ENCODE assay signal across 26 mouse cellular contexts in genomic region chr7:132368859-132369258, GRCm38 (mm10). TPM values are rescaled to one million over a fixed set of nuclear protein-coding genes. Genes with fewer than 3 reads are reported as not detected.
DNase-seq lines count a peak whose midpoint lies in the region; ATAC-seq and TF ChIP-seq lines count a peak whose summit lies in the region.
"Had no signal": no experiment of that assay in that cellular context is flagged by ENCODE, and none has a peak within 500 bp of the region (broad histone marks: within the 10 kb centered on the region; RNA-seq: fewer than 3 reads in every experiment).

No protein-coding gene starts in this region.

- H3K27me3 ChIP-seq in hindbrain, embryonic 10.5 days (ENCODE audit: insufficient read depth, poor library complexity, severe bottlenecking), result no peaks in the 10 kb centered on the region
- no peaks in the 10 kb centered on the region for H3K27me3 ChIP-seq in hindbrain, embryonic 16.5 days (replicated peaks; ENCODE audit: control insufficient read depth, insufficient read depth, low read length)
- H3K27me3 ChIP-seq in MEL (ENCODE audit: control insufficient read depth in 1 of 2, insufficient read depth in 2 of 2, low read length in 2 of 2), result no peaks in the 10 kb centered on the region
- no peaks in the 10 kb centered on the region for H3K27me3 ChIP-seq in embryonic facial prominence, embryonic 14.5 days (replicated peaks; ENCODE audit: control insufficient read depth, insufficient read depth, low read length)
- no peaks in the 10 kb centered on the region for H3K27me3 ChIP-seq in limb, embryonic 14.5 days (ENCODE audit: control insufficient read depth, insufficient read depth, low read length)
- H3K27me3 ChIP-seq: heart, embryonic 13.5 days; hindbrain, embryonic 12.5 days; hindbrain, embryonic 15.5 days; intestine, embryonic 15.5 days had no signal

- DNase-seq in hindbrain, embryonic 10.5 days (ENCODE audit: low spot score), result no peak
- DNase-seq in MEL (ENCODE audit: low read depth, low spot score), result no peak
- DNase-seq in embryonic facial prominence, embryonic 14.5 days (ENCODE audit: low spot score), result peak; percentile 63
- no peak for DNase-seq in limb, embryonic 14.5 days (ENCODE audit: low spot score)
- DNase-seq in adipocyte (ENCODE audit: low spot score), result no peak
- no peak for DNase-seq in ovary, postnatal 36 days (ENCODE audit: low spot score)
- DNase-seq: adrenal gland, postnatal 10 days; adrenal gland, postnatal 36 days; cerebellum, adult 2 months; cerebellum, adult 9-11 months; cerebellum, postnatal 25 days; embryo, embryonic 11 days; gastrocnemius, postnatal 25 days; heart, adult 18-20 months; heart, postnatal 14 days; heart, postnatal 4 days; kidney, adult 11 months had no signal

- no peak overlapping the region for H3K4me3 ChIP-seq in hindbrain, embryonic 10.5 days
- H3K4me3 ChIP-seq in hindbrain, embryonic 16.5 days (ENCODE audit: low read length), result no peak overlapping the region
- no peak overlapping the region for H3K4me3 ChIP-seq in MEL (ENCODE audit: control insufficient read depth in 1 of 2, insufficient read depth in 1 of 2, low read depth in 2 of 2, low read length in 2 of 2)
- no peak overlapping the region for H3K4me3 ChIP-seq in embryonic facial prominence, embryonic 14.5 days (ENCODE audit: low read depth, low read length)
- H3K4me3 ChIP-seq in limb, embryonic 14.5 days (replicated peaks; ENCODE audit: low read length), result no peak overlapping the region
- H3K4me3 ChIP-seq: forebrain, embryonic 10.5 days; heart, embryonic 13.5 days; hindbrain, embryonic 12.5 days; hindbrain, embryonic 15.5 days; intestine, embryonic 15.5 days had no signal

- no peak for ATAC-seq in hindbrain, embryonic 16.5 days
- ATAC-seq in embryonic facial prominence, embryonic 14.5 days (ENCODE audit: low read depth), result peak; percentile 15; the same call in 1 of the 2 replicates
- ATAC-seq in limb, embryonic 14.5 days (ENCODE audit: low FRiP score, low read depth), result peak; percentile 42; the same call in 1 of the 2 replicates
- ATAC-seq: activated CD4-positive, CD25-positive, alpha-beta regulatory T cell, adult 4 months; CD4-positive, CD25-positive, alpha-beta regulatory T cell, adult 4 months; forebrain, embryonic 14.5 days; intestine, embryonic 15.5 days had no signal

- no peak for TF ChIP-seq EP300 in MEL (IDR thresholded peaks at IDR 0.05; ENCODE audit: low read depth in 1 of 2, low read length in 2 of 2)

- H3K4me2 ChIP-seq in hindbrain, embryonic 16.5 days (ENCODE audit: low read length), result no peak overlapping the region
- no peak overlapping the region for H3K4me2 ChIP-seq in embryonic facial prominence, embryonic 14.5 days (ENCODE audit: low read depth, low read length)
- H3K4me2 ChIP-seq in limb, embryonic 14.5 days (replicated peaks; ENCODE audit: low read depth, low read length, severe bottlenecking), result no peak overlapping the region
- H3K4me2 ChIP-seq: heart, embryonic 13.5 days; hindbrain, embryonic 12.5 days; hindbrain, embryonic 15.5 days; intestine, embryonic 15.5 days had no signal

- H3K36me3 ChIP-seq in hindbrain, embryonic 10.5 days, result no peaks in the 10 kb centered on the region
- H3K36me3 ChIP-seq in hindbrain, embryonic 16.5 days (ENCODE audit: control insufficient read depth, insufficient read depth, low read length), result no peaks in the 10 kb centered on the region
- peaks cover 14 to 51% of the 10 kb centered on the region in 2 experiments for H3K36me3 ChIP-seq in MEL (ENCODE audit: control insufficient read depth in 1 of 2, insufficient read depth in 2 of 2, low read length in 2 of 2)
- no peaks in the 10 kb centered on the region for H3K36me3 ChIP-seq in embryonic facial prominence, embryonic 14.5 days (ENCODE audit: control insufficient read depth, insufficient read depth, low read length)
- no peaks in the 10 kb centered on the region for H3K36me3 ChIP-seq in limb, embryonic 14.5 days (ENCODE audit: control insufficient read depth, insufficient read depth, low read length)
- H3K36me3 ChIP-seq: forebrain, embryonic 10.5 days; heart, embryonic 13.5 days; hindbrain, embryonic 12.5 days; hindbrain, embryonic 15.5 days; intestine, embryonic 15.5 days had no signal

- no peak overlapping the region for H3K9ac ChIP-seq in hindbrain, embryonic 16.5 days (ENCODE audit: low read depth, low read length)
- no peak overlapping the region for H3K9ac ChIP-seq in MEL (ENCODE audit: control insufficient read depth, low read depth, low read length, poor library complexity, severe bottlenecking)
- no peak overlapping the region for H3K9ac ChIP-seq in embryonic facial prominence, embryonic 14.5 days (ENCODE audit: low read depth, low read length)
- 0 out of 2 replicates have a peak overlapping the region, but pooled peaks have one; percentile 5 for H3K9ac ChIP-seq in limb, embryonic 14.5 days (ENCODE audit: low read depth, low read length, severe bottlenecking)
- H3K9ac ChIP-seq: heart, embryonic 13.5 days; hindbrain, embryonic 12.5 days; hindbrain, embryonic 15.5 days; intestine, embryonic 15.5 days had no signal

- no peaks in the 10 kb centered on the region for H3K9me3 ChIP-seq in hindbrain, embryonic 10.5 days
- no peaks in the 10 kb centered on the region for H3K9me3 ChIP-seq in hindbrain, embryonic 16.5 days (ENCODE audit: control insufficient read depth, low read length)
- H3K9me3 ChIP-seq in MEL (replicated peaks; ENCODE audit: insufficient read depth, low read length), result no peaks in the 10 kb centered on the region
- H3K9me3 ChIP-seq in embryonic facial prominence, embryonic 14.5 days (ENCODE audit: control insufficient read depth, low read length), result no peaks in the 10 kb centered on the region
- no peaks in the 10 kb centered on the region for H3K9me3 ChIP-seq in limb, embryonic 14.5 days (ENCODE audit: control insufficient read depth, low read length)
- H3K9me3 ChIP-seq: forebrain, embryonic 10.5 days; heart, embryonic 13.5 days; hindbrain, embryonic 12.5 days; hindbrain, embryonic 15.5 days; intestine, embryonic 15.5 days had no signal

- TF ChIP-seq RAD21 in MEL (IDR thresholded peaks at IDR 0.05; ENCODE audit: low read depth, low read length), result no peak

- peak overlapping the region; percentile 25 for H3K27ac ChIP-seq in hindbrain, embryonic 10.5 days
- H3K27ac ChIP-seq in hindbrain, embryonic 16.5 days (ENCODE audit: low read depth, low read length), result no peak overlapping the region
- H3K27ac ChIP-seq in MEL (ENCODE audit: control insufficient read depth, low read depth, low read length), result 0 out of 2 replicates have a peak overlapping the region, but pooled peaks have one; percentile 4
- no peak overlapping the region for H3K27ac ChIP-seq in embryonic facial prominence, embryonic 14.5 days (replicated peaks; ENCODE audit: low read depth, low read length)
- H3K27ac ChIP-seq in limb, embryonic 14.5 days (replicated peaks; ENCODE audit: low read depth, low read length), result no peak overlapping the region
- H3K27ac ChIP-seq: forebrain, embryonic 10.5 days; heart, embryonic 13.5 days; hindbrain, embryonic 12.5 days; hindbrain, embryonic 15.5 days had no signal

- 81% methylated on average over 6 of the region's 6 CpGs for WGBS in hindbrain, embryonic 10.5 days
- 74% methylated on average over 6 of the region's 6 CpGs for WGBS in hindbrain, embryonic 16.5 days
- 62% methylated on average over 6 of the region's 6 CpGs for WGBS in embryonic facial prominence, embryonic 14.5 days
- WGBS in limb, embryonic 14.5 days, result 29% methylated on average over 6 of the region's 6 CpGs

- no peak for TF ChIP-seq POLR2A in MEL (IDR thresholded peaks at IDR 0.05; ENCODE audit: control insufficient read depth in 1 of 2, insufficient read depth in 1 of 2, low read depth in 1 of 2, low read length in 2 of 2, poor library complexity in 1 of 2)
- no peak for TF ChIP-seq POLR2A in limb, embryonic 14.5 days (IDR thresholded peaks at IDR 0.05; ENCODE audit: borderline replicate concordance, extremely low read depth, insufficient read depth, insufficient read length)

- peaks cover 45% of the 10 kb centered on the region for H3K4me1 ChIP-seq in hindbrain, embryonic 10.5 days (replicated peaks)
- peaks cover 13% of the 10 kb centered on the region for H3K4me1 ChIP-seq in hindbrain, embryonic 16.5 days (ENCODE audit: control insufficient read depth, insufficient read depth, low read depth, low read length)
- H3K4me1 ChIP-seq in MEL (ENCODE audit: control insufficient read depth in 1 of 2, insufficient read depth in 2 of 2, low read length in 2 of 2), result peaks cover 21 to 42% of the 10 kb centered on the region in 2 experiments
- H3K4me1 ChIP-seq in embryonic facial prominence, embryonic 14.5 days (ENCODE audit: control insufficient read depth, insufficient read depth, low read length), result peaks cover 21% of the 10 kb centered on the region
- H3K4me1 ChIP-seq in limb, embryonic 14.5 days (ENCODE audit: control insufficient read depth, insufficient read depth, low read length), result peaks cover 25% of the 10 kb centered on the region

- TF ChIP-seq CTCF in MEL (IDR thresholded peaks at IDR 0.05 in 2 of 3, conservative IDR thresholded peaks at IDR 0.05 in 1 of 3; ENCODE audit: control insufficient read depth in 1 of 3, insufficient read depth in 1 of 3, low read depth in 2 of 3, low read length in 3 of 3, poor library complexity in 1 of 3, severe bottlenecking in 1 of 3), result no peak

- H3K79me2 ChIP-seq in MEL (ENCODE audit: control insufficient read depth, insufficient read depth, low read length, poor library complexity), result no peaks in the 10 kb centered on the region

TF ChIP-seq in MEL, 35 proteins besides CTCF, POLR2A, EP300 and RAD21 (continues in another document):
- TF ChIP-seq ETS1 (IDR thresholded peaks at IDR 0.05; ENCODE audit: low read depth, low read length) (no peak), POLR2AphosphoS2 (IDR thresholded peaks at IDR 0.05; ENCODE audit: low read length) (no peak), HCFC1 (IDR thresholded peaks at IDR 0.05; ENCODE audit: low read depth, low read length) (no peak), CHD2 (IDR thresholded peaks at IDR 0.05; ENCODE audit: low read length) (no peak), SMC3 (IDR thresholded peaks at IDR 0.05; ENCODE audit: low read depth, low read length) (no peak), MAZ (IDR thresholded peaks at IDR 0.05; ENCODE audit: low read depth, low read length) (no peak), POLR2AphosphoS5 (IDR thresholded peaks at IDR 0.05; ENCODE audit: borderline replicate concordance, low read depth, low read length) (no peak), ZNF384 (IDR thresholded peaks at IDR 0.05; ENCODE audit: low read depth, low read length) (no peak)

RNA-seq across cellular contexts. Expression of gene Chst15, which starts 51.8 kb away (rescaled TPM):
- polyA plus RNA-seq in hindbrain, embryonic 10.5 days (2016; fragmentation: Nextera tagmentation; extraction: Ambion mirVana), result 22.0 and 25.9 TPM in 2 replicates
- 18.5 and 24.4 TPM in 2 replicates for polyA plus RNA-seq in hindbrain, embryonic 16.5 days (2015; fragmentation: Nextera tagmentation; extraction: Ambion mirVana)
- total RNA-seq in MEL (2012; rRNA removed), result 14.3 and 14.9 TPM in 2 replicates
- polyA plus RNA-seq in MEL (2012; ENCODE audit: insufficient read depth in 1 of 2, insufficient read length in 2 of 2, low read depth in 1 of 2, low replicate concordance in 2 of 2, missing spikeins in 1 of 2), result 10 to 100 TPM in 1 of 2 experiments, not detected in 1; 18.1 TPM
- polyA plus RNA-seq in embryonic facial prominence, embryonic 14.5 days (2014; fragmentation: Nextera tagmentation; extraction: Ambion mirVana), result 14.2 and 16.2 TPM in 2 replicates
- 16.1 and 19.1 TPM in 2 replicates for polyA plus RNA-seq in limb, embryonic 14.5 days (2012; rRNA removed)
- polyA plus RNA-seq in limb, embryonic 14.5 days (2014; fragmentation: Nextera tagmentation; extraction: Ambion mirVana), result 16.4 and 21.7 TPM in 2 replicates

Comparison
In these comparisons a context has a peak if more than half of its experiments do, and no peak if none do; other contexts are left out.
1. H3K27ac ChIP-seq: peak in hindbrain, embryonic 10.5 days (single experiment) and MEL (single experiment); none in hindbrain, embryonic 16.5 days (single experiment), embryonic facial prominence, embryonic 14.5 days (single experiment) and limb, embryonic 14.5 days (single experiment).